ENCODE assay signal across 7 mouse cellular contexts in the genomic region with DNA sequence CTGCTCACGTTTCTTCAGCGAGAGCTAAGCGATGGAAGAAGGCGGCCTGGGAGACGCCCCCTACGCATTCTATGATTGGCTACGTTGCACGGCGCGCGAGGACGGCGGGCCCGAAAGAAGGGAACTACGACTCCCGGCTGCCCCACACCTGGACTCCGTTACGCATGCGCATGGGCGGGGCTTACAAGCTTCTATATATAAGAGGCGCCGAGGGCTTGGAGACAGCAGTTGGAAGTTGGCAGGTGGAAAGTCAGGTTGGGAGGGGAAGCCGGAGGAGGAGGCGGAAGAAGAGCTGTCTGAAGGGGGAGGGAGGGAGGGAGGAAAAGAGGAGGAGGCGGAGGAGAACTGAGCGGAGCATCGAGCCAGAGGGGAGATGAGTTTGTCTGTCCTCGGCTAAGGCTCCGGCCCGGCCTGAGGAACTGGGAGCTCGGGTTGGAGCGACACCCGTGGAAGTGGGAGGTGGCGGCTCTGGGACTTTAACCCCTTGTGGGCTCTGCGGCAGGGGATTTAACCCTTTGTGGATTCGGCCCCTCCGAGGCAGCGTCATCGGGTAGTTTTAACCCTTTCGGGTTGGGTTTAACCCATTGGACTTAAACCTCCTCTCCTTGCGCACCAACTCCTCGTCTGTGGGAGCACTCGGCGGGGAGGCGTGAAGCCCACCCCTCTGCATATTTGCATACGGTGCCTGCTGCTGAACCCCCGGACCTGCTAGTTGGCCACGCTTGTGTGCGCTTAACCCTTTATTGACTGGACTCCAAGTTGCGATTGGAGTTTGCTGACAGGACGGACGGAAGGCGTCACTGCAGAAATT. TPM values are rescaled to one million over a fixed set of nuclear protein-coding genes. Genes with fewer than 3 reads are reported as not detected.
DNase-seq lines count a peak whose midpoint lies in the region; ATAC-seq lines count a peak whose summit lies in the region.

Hexim1 (plus strand) TSS at position 224 of the 811 bp plus-strand sequence.

- peak within 1 kb of the TSS; percentile 72 for H3K27ac ChIP-seq in embryonic facial prominence, embryonic 11.5 days (replicated peaks; ENCODE audit: low read depth, low read length)
- H3K27ac ChIP-seq in limb, embryonic 11.5 days (replicated peaks; ENCODE audit: low read depth, low read length): peak within 1 kb of the TSS; percentile 75
- H3K27ac ChIP-seq in midbrain, embryonic 14.5 days (replicated peaks; ENCODE audit: low read depth, low read length): peak within 1 kb of the TSS; percentile 93

- peak; percentile 94 for ATAC-seq in embryonic facial prominence, embryonic 11.5 days (replicated peaks; ENCODE audit: insufficient number of reproducible peaks, low FRiP score, low TSS enrichment, low read depth)
- peak; percentile 76 for ATAC-seq in granulocyte monocyte progenitor cell, adult 5-6 weeks (replicated peaks; ENCODE audit: poor library complexity, severe bottlenecking)
- ATAC-seq in limb, embryonic 11.5 days (ENCODE audit: insufficient number of reproducible peaks, low FRiP score, low TSS enrichment, low read depth): peak; percentile 91
- ATAC-seq in midbrain, embryonic 14.5 days (ENCODE audit: low FRiP score, low TSS enrichment): peak; percentile 96

- peak; percentile 100 for DNase-seq in adrenal gland, postnatal 14 days
- peak; percentile 100 for DNase-seq in embryonic facial prominence, embryonic 11.5 days (ENCODE audit: low spot score)
- DNase-seq in kidney, adult 18-20 months: peak; percentile 100
- DNase-seq in limb, embryonic 11.5 days (ENCODE audit: low spot score): peak; percentile 100
- DNase-seq in midbrain, embryonic 14.5 days: peak; percentile 100
- DNase-seq in spleen, adult 18-20 months: peak; percentile 99 to 100

- under 1% methylated on average over 53 of the region's 53 CpGs for WGBS in embryonic facial prominence, embryonic 11.5 days
- under 1% methylated on average over 53 of the region's 53 CpGs for WGBS in limb, embryonic 11.5 days
- WGBS in midbrain, embryonic 14.5 days: under 1% methylated on average over 52 of the region's 53 CpGs

- H3K9ac ChIP-seq in embryonic facial prominence, embryonic 11.5 days (replicated peaks; ENCODE audit: low read length): peak within 1 kb of the TSS; percentile 88
- peak within 1 kb of the TSS; percentile 92 for H3K9ac ChIP-seq in limb, embryonic 11.5 days (ENCODE audit: low read length)
- peak within 1 kb of the TSS; percentile 73 for H3K9ac ChIP-seq in midbrain, embryonic 14.5 days (replicated peaks; ENCODE audit: low read length)

- peak within 1 kb of the TSS; percentile 81 for H3K4me2 ChIP-seq in embryonic facial prominence, embryonic 11.5 days (ENCODE audit: low read depth, low read length)
- H3K4me2 ChIP-seq in limb, embryonic 11.5 days (ENCODE audit: low read depth, severe bottlenecking): peak within 1 kb of the TSS; percentile 79
- H3K4me2 ChIP-seq in midbrain, embryonic 14.5 days (ENCODE audit: low read length): peak within 1 kb of the TSS; percentile 82

- H3K36me3 ChIP-seq in embryonic facial prominence, embryonic 11.5 days (replicated peaks; ENCODE audit: control insufficient read depth, insufficient read depth, low read depth, low read length): no peaks in the 10 kb centered on the region
- H3K36me3 ChIP-seq in limb, embryonic 11.5 days (ENCODE audit: control insufficient read depth, insufficient read depth, low read length): no peaks in the 10 kb centered on the region
- no peaks in the 10 kb centered on the region for H3K36me3 ChIP-seq in midbrain, embryonic 14.5 days (ENCODE audit: control insufficient read depth, insufficient read depth, low read length)

- peak within 1 kb of the TSS; percentile 62 for H3K4me3 ChIP-seq in embryonic facial prominence, embryonic 11.5 days (ENCODE audit: low read depth, low read length)
- peak within 1 kb of the TSS; percentile 65 for H3K4me3 ChIP-seq in limb, embryonic 11.5 days (ENCODE audit: low read depth, low read length)
- peak within 1 kb of the TSS; percentile 55 for H3K4me3 ChIP-seq in midbrain, embryonic 14.5 days (replicated peaks; ENCODE audit: low read depth, low read length)

- peaks cover 2% of the 10 kb centered on the region; the same call in 1 of the 2 replicates for H3K27me3 ChIP-seq in embryonic facial prominence, embryonic 11.5 days (ENCODE audit: control insufficient read depth, insufficient read depth, low read length)
- H3K27me3 ChIP-seq in limb, embryonic 11.5 days (ENCODE audit: control insufficient read depth, insufficient read depth, low read length): peaks cover 4% of the 10 kb centered on the region; the same call in 1 of the 2 replicates
- peaks cover 20% of the 10 kb centered on the region for H3K27me3 ChIP-seq in midbrain, embryonic 14.5 days (ENCODE audit: control insufficient read depth, insufficient read depth, low read length)

- peaks cover 8% of the 10 kb centered on the region; the same call in 1 of the 2 replicates for H3K4me1 ChIP-seq in embryonic facial prominence, embryonic 11.5 days (ENCODE audit: control insufficient read depth, insufficient read depth, low read length)
- H3K4me1 ChIP-seq in limb, embryonic 11.5 days (ENCODE audit: control insufficient read depth, insufficient read depth, low read length): peaks cover 20% of the 10 kb centered on the region
- H3K4me1 ChIP-seq in midbrain, embryonic 14.5 days (ENCODE audit: control insufficient read depth, insufficient read depth, low read length): peaks cover 42% of the 10 kb centered on the region

- no peaks in the 10 kb centered on the region for H3K9me3 ChIP-seq in embryonic facial prominence, embryonic 11.5 days (replicated peaks; ENCODE audit: control insufficient read depth, low read length)
- no peaks in the 10 kb centered on the region for H3K9me3 ChIP-seq in limb, embryonic 11.5 days (ENCODE audit: control insufficient read depth, low read length)
- no peaks in the 10 kb centered on the region for H3K9me3 ChIP-seq in midbrain, embryonic 14.5 days (ENCODE audit: control insufficient read depth, low read length)

RNA-seq across cellular contexts. Expression of gene Hexim1, which starts in this region (rescaled TPM):
- total RNA-seq in adrenal gland, postnatal 14 days (2021): 57.8 and 62.1 TPM in 2 replicates
- polyA plus RNA-seq in embryonic facial prominence, embryonic 11.5 days (2014; fragmentation: Nextera tagmentation; extraction: Ambion mirVana): 5.3 and 5.6 TPM in 2 replicates
- total RNA-seq in granulocyte monocyte progenitor cell, adult 5-6 weeks (2014; fragmentation: Nextera tagmentation): 9.7 and 13.5 TPM in 2 replicates
- 28.7 and 31.0 TPM in 2 replicates for total RNA-seq in granulocyte monocyte progenitor cell, adult 5-6 weeks (2017)
- 5.2 and 5.6 TPM in 2 replicates for polyA plus RNA-seq in limb, embryonic 11.5 days (2014; fragmentation: Nextera tagmentation; extraction: Ambion mirVana)
- polyA plus RNA-seq in midbrain, embryonic 14.5 days (2014; fragmentation: Nextera tagmentation; extraction: Ambion mirVana): 3.9 and 5.9 TPM in 2 replicates

Comparison
In these comparisons a context has a peak if more than half of its experiments do, and no peak if none do; other contexts are left out.
1. Peak in every context shown above with its lines: DNase-seq, ATAC-seq, H3K4me3 ChIP-seq and H3K27ac ChIP-seq.